8 mouse cellular contexts compared by ENCODE assay signal in the genomic region with DNA sequence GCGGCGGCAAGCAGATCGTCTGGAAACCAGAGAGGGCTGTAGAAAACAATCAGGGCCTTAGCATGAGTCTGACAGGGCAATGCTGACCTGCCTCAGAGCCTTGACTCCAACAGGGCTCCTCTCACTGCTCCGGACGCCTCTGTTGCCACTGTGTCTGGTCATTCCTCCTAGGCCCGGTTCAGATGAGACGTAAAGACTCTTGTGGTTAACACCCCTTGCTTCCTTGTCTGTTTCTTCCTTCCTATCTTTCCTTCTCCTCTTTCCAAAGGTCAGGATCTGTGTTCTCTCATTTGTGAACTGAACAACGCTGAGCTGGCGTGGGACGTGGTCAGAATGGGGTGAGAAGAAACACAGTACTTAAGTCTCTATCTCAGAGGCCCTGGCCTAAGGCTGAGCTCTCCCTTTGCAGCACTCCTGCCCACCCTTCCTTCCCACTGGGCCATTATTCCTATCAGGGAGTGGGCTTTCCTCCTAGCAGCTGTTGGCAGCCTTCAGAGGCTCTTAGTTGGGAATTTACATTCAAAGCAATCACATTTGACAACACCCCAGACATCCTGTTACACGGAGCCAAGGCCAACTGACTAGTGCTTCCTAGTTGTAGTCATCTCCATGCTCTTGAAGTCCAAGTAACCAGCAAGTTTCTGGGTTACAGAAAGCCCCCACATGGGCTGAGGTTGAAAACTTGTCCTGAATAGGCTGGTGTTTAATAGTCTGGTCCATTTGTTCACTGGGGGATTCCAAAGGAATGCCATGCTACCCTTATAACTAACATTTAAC. TPM values are rescaled to one million over a fixed set of nuclear protein-coding genes. Genes with fewer than 3 reads are reported as not detected.
DNase-seq lines count a peak whose midpoint lies in the region; ATAC-seq lines count a peak whose summit lies in the region.

No protein-coding gene starts in this region.

- WGBS in hindbrain, embryonic 13.5 days: 92% methylated on average over 11 of the region's 11 CpGs
- 94% methylated on average over 11 of the region's 11 CpGs for WGBS in midbrain, embryonic 12.5 days

- H3K9ac ChIP-seq in hindbrain, embryonic 13.5 days: peak overlapping the region; percentile 95
- peak overlapping the region; percentile 88; the same call in 1 of the 2 replicates for H3K9ac ChIP-seq in midbrain, embryonic 12.5 days (replicated peaks)

- H3K9me3 ChIP-seq in hindbrain, embryonic 13.5 days: peaks cover 19% of the 10 kb centered on the region
- H3K9me3 ChIP-seq in midbrain, embryonic 12.5 days: peaks cover 7% of the 10 kb centered on the region

- peaks cover 19% of the 10 kb centered on the region for H3K4me1 ChIP-seq in brown adipose tissue, adult 24 weeks (ENCODE audit: control insufficient read depth, insufficient read depth, insufficient read length, low read length)
- H3K4me1 ChIP-seq in hindbrain, embryonic 13.5 days (replicated peaks): peaks cover 21% of the 10 kb centered on the region
- peaks cover 12% of the 10 kb centered on the region for H3K4me1 ChIP-seq in midbrain, embryonic 12.5 days

- H3K4me3 ChIP-seq in brown adipose tissue, adult 24 weeks (ENCODE audit: insufficient read depth, low read depth, low read length): peak overlapping the region; percentile 80
- H3K4me3 ChIP-seq in hindbrain, embryonic 13.5 days: peak overlapping the region; percentile 88
- H3K4me3 ChIP-seq in midbrain, embryonic 12.5 days: peak overlapping the region; percentile 72

- peak overlapping the region; percentile 51 for H3K27ac ChIP-seq in brown adipose tissue, adult 24 weeks (replicated peaks; ENCODE audit: low read depth, low read length)
- no peak overlapping the region for H3K27ac ChIP-seq in hindbrain, embryonic 13.5 days
- H3K27ac ChIP-seq in midbrain, embryonic 12.5 days (replicated peaks): no peak overlapping the region

- DNase-seq in kidney, adult 18-20 months: peak; percentile 27
- no peak for DNase-seq in kidney, adult 9 months
- DNase-seq in layer of hippocampus, postnatal 25 days (ENCODE audit: extremely low spot score in 1 of 2, low spot score in 1 of 2): no peak
- DNase-seq in Muller cell, postnatal 12 days (ENCODE audit: inconsistent ontology term): no peak

- no peaks in the 10 kb centered on the region for H3K27me3 ChIP-seq in hindbrain, embryonic 13.5 days
- H3K27me3 ChIP-seq in midbrain, embryonic 12.5 days: peaks cover 14% of the 10 kb centered on the region

- ATAC-seq in hindbrain, embryonic 13.5 days (ENCODE audit: low FRiP score): no peak
- no peak for ATAC-seq in midbrain, embryonic 12.5 days (ENCODE audit: low FRiP score, low read depth)
- no peak for ATAC-seq in activated CD4-positive, CD25-positive, alpha-beta regulatory T cell, adult 4 months

- H3K4me2 ChIP-seq in hindbrain, embryonic 13.5 days: peak overlapping the region; percentile 74
- H3K4me2 ChIP-seq in midbrain, embryonic 12.5 days (replicated peaks): peak overlapping the region; percentile 69

- peaks cover 41% of the 10 kb centered on the region for H3K36me3 ChIP-seq in hindbrain, embryonic 13.5 days
- H3K36me3 ChIP-seq in midbrain, embryonic 12.5 days: peaks cover 24% of the 10 kb centered on the region

RNA-seq across cellular contexts. Expression of gene Mcfd2, which starts 1.5 kb away (rescaled TPM):
- polyA plus RNA-seq in brown adipose tissue, adult 24 weeks (2012; ENCODE audit: insufficient read depth, insufficient read length, missing spikeins): 71.9 and 84.7 TPM in 2 replicates
- polyA plus RNA-seq in hindbrain, embryonic 13.5 days (2015; fragmentation: Nextera tagmentation; extraction: Ambion mirVana): 48.2 and 50.9 TPM in 2 replicates
- polyA plus RNA-seq in midbrain, embryonic 12.5 days (2016; fragmentation: Nextera tagmentation; extraction: Ambion mirVana): 53.6 and 57.5 TPM in 2 replicates
- 10 to 100 TPM; 24.7 to 33.3 TPM for polyA plus RNA-seq in activated CD4-positive, CD25-positive, alpha-beta regulatory T cell, adult 4 months (2017; shearing (Covaris generic))
- total RNA-seq in layer of hippocampus, postnatal 25 days (2021): 10 to 100 TPM; 51.0 to 53.2 TPM

RNA-seq across cellular contexts. Expression of gene Ttc7, which starts 18.4 kb away (rescaled TPM):
- polyA plus RNA-seq in brown adipose tissue, adult 24 weeks (2012; ENCODE audit: insufficient read depth, insufficient read length, missing spikeins): 8.9 and 9.5 TPM in 2 replicates
- polyA plus RNA-seq in hindbrain, embryonic 13.5 days (2015; fragmentation: Nextera tagmentation; extraction: Ambion mirVana): 4.2 and 5.7 TPM in 2 replicates
- polyA plus RNA-seq in midbrain, embryonic 12.5 days (2016; fragmentation: Nextera tagmentation; extraction: Ambion mirVana): 4.6 and 5.7 TPM in 2 replicates
- polyA plus RNA-seq in activated CD4-positive, CD25-positive, alpha-beta regulatory T cell, adult 4 months (2017; shearing (Covaris generic)): 10 to 100 TPM; 21.2 to 24.5 TPM
- 1 to 10 TPM; 5.1 to 8.1 TPM for total RNA-seq in layer of hippocampus, postnatal 25 days (2021)
